Mouse (Mus musculus) stomach, postnatal 0 days (tissue): ENCODE results near the gene 0610010K14Rik.

Source experiments
- CTCF ChIP-seq: IDR thresholded peaks from 2 replicates; pipeline ENCODE4 v1.5.1; 2016; ENCODE audit warnings: antibody characterized with exemption, low read depth, mild to moderate bottlenecking, moderate library complexity
- EP300 ChIP-seq: optimal IDR thresholded peaks from 2 replicates; pipeline ENCODE3; 2016; ENCODE audit warnings: antibody characterized with exemption

DNA sequence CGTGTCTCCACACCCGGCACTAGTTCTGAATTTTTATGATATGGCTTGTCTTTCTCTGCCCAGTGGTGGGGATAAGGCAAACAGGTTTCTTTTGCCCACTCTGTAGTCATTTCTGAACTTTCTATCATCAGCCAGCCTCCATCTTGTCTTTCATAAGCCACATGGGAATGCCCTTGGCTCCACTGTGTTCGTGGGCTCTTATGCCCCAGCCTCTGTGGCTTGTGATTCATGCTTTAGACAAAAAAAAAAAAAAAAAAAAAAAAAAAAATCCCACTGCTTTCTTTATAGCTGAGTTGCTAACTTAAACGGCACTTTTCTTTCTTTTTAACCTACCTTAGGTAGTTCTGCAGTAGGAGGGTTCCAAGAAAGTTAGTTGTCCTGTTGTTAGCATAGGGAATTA, 45.6 kb downstream of the 0610010K14Rik start:
- no peak for TF ChIP-seq EP300
- no peak for TF ChIP-seq CTCF
